Mouse (Mus musculus) thymus, adult 2 months (tissue): Measurements from ENCODE around the gene Mapre3. TPM values are rescaled to one million over a fixed set of nuclear protein-coding genes. Genes with fewer than 3 reads are reported as not detected.

Experiments
- DNase-seq: peaks from one replicate; pipeline ENCODE4 v3.0.0; 2021
- H3K27ac ChIP-seq: fragments of 200-500 bp; 2 replicates; pipeline ENCODE4 v1.5.1; 2012; ENCODE audit warnings: low read length, control low read depth; ENCODE audit not compliant: control insufficient read depth, insufficient read depth
- H3K27me3 ChIP-seq: fragments of 200-500 bp; 2 replicates; pipeline ENCODE4 v1.6.1; 2012; ENCODE audit warnings: mild to moderate bottlenecking, low read length, moderate library complexity, mixed read lengths; ENCODE audit not compliant: control insufficient read depth, insufficient read depth
- H3K36me3 ChIP-seq: fragments of 200-500 bp; 2 replicates; pipeline ENCODE4 v1.6.1; 2012; ENCODE audit warnings: mild to moderate bottlenecking, low read length, moderate library complexity; ENCODE audit not compliant: control insufficient read depth, insufficient read depth
- H3K4me1 ChIP-seq: fragments of 200-500 bp; replicated peaks from 2 replicates; pipeline ENCODE4 v1.6.1; 2012; ENCODE audit warnings: low read length; ENCODE audit not compliant: control insufficient read depth, insufficient read depth
- H3K4me3 ChIP-seq: fragments of 200-500 bp; 2 replicates; pipeline ENCODE4 v1.5.1; 2012; ENCODE audit warnings: mild to moderate bottlenecking, low read length, control low read depth, moderate library complexity; ENCODE audit not compliant: control insufficient read depth, insufficient read depth
- CTCF ChIP-seq: fragments of 200-500 bp; IDR thresholded peaks from 2 replicates; pipeline ENCODE4 v1.5.1; 2012; ENCODE audit warnings: mild to moderate bottlenecking, control low read depth, low read length, moderate library complexity, borderline replicate concordance; ENCODE audit not compliant: control insufficient read depth, poor library complexity, insufficient read depth; ENCODE audit errors: extremely low read depth
- POLR2A ChIP-seq: fragments of 200-500 bp; IDR thresholded peaks from 2 replicates; pipeline ENCODE4 v1.6.1; 2012; ENCODE audit warnings: mild to moderate bottlenecking, low read length, control low read depth, moderate library complexity; ENCODE audit not compliant: control insufficient read depth, poor library complexity, insufficient read depth; ENCODE audit errors: extremely low read depth
- WGBS: fragments of 180-500 bp; shearing (Covaris S2); methylation state at CpG from one replicate; pipeline ENCODE4 v1.1.7; 2018; 5-methylcytosine and 5-hydroxymethylcytosine counted together
- polyA plus RNA-seq: library from polyadenylated mRNA; depleted of rRNA; stranded (reverse); fragments of >200 nt; gene quantifications from 2 replicates; pipeline ENCODE4 v1.2.3, GENCODE M21; 2012

Gene Mapre3
- polyA plus RNA-seq, 1 experiment: 16.6 TPM

GRCm38 (mm10) chr5:30863852-30864251, 49.4 kb downstream of the Mapre3 start:
- H3K36me3 ChIP-seq: no peaks in the 10 kb centered on the region
- DNase-seq: no peak
- no peak overlapping the region for H3K27ac ChIP-seq
- TF ChIP-seq POLR2A: no peak
- H3K4me3 ChIP-seq: no peak overlapping the region
- no peaks in the 10 kb centered on the region for H3K27me3 ChIP-seq
- H3K4me1 ChIP-seq: no peaks in the 10 kb centered on the region; the same call in 1 of the 2 replicates
- WGBS: 71% methylated on average over 4 of the region's 4 CpGs

GRCm38 (mm10) chr5:30864322-30864721, 49.9 kb downstream of the Mapre3 start:
- H3K27ac ChIP-seq: no peak overlapping the region
- H3K4me1 ChIP-seq: peaks cover 4% of the 10 kb centered on the region; the same call in 1 of the 2 replicates
- H3K4me3 ChIP-seq: no peak overlapping the region
- H3K27me3 ChIP-seq: no peaks in the 10 kb centered on the region
- no peak for DNase-seq
- no peak for TF ChIP-seq POLR2A
- TF ChIP-seq CTCF: no peak
- no peaks in the 10 kb centered on the region for H3K36me3 ChIP-seq
- 88% methylated on average over 15 of the region's 15 CpGs for WGBS

GRCm38 (mm10) chr5:30866871-30867270, 52.4 kb downstream of the Mapre3 start:
- Histone ChIP-seq H3K27me3 (no peaks in the 10 kb centered on the region), H3K4me3 (no peak overlapping the region), H3K27ac (no peak overlapping the region), H3K4me1 (peaks cover 11% of the 10 kb centered on the region), H3K36me3 (peaks cover 5% of the 10 kb centered on the region; the same call in 1 of the 2 replicates)
- TF ChIP-seq POLR2A (no peak), CTCF (no peak)
- no peak for DNase-seq
- WGBS: 59% methylated on average over 3 of the region's 3 CpGs

GRCm38 (mm10) chr5:30867712-30868111, 53.3 kb downstream of the Mapre3 start, which contains the start of gene Tmem214:
Gene Tmem214 (plus strand): TSS chr5:30868012.
- Histone ChIP-seq H3K27me3 (no peaks in the 10 kb centered on the region), H3K36me3 (peaks cover 5% of the 10 kb centered on the region; the same call in 1 of the 2 replicates), H3K27ac (no peak within 1 kb of the TSS), H3K4me3 (no peak within 1 kb of the TSS), H3K4me1 (peaks cover 11% of the 10 kb centered on the region)
- DNase-seq: no peak
- TF ChIP-seq POLR2A (no peak), CTCF (no peak)
- WGBS: 97% methylated on average over 3 of the region's 3 CpGs

- peaks cover 8% of the 10 kb centered on the region; the same call in 1 of the 2 replicates for H3K36me3 ChIP-seq
- no peaks in the 10 kb centered on the region for H3K27me3 ChIP-seq
- H3K27ac ChIP-seq: no peak overlapping the region
- no peak for DNase-seq
- peak overlapping the region; percentile 93; the same call in 1 of the 2 replicates for H3K4me3 ChIP-seq
- peaks cover 11% of the 10 kb centered on the region for H3K4me1 ChIP-seq
- TF ChIP-seq POLR2A: no peak
- TF ChIP-seq CTCF: no peak
- WGBS: 36% methylated on average over 9 of the region's 9 CpGs
These were observed 54.5 kb downstream of the Mapre3 start for GRCm38 (mm10) chr5:30868981-30869380.

GRCm38 (mm10) chr5:30869405-30870130, 55.1 kb downstream of the Mapre3 start:
- Histone ChIP-seq H3K36me3 (peaks cover 8% of the 10 kb centered on the region; the same call in 1 of the 2 replicates), H3K4me3 (peak overlapping the region; percentile 93), H3K4me1 (peaks cover 11% of the 10 kb centered on the region), H3K27ac (no peak overlapping the region), H3K27me3 (no peaks in the 10 kb centered on the region)
- under 1% methylated on average over 63 of the region's 63 CpGs for WGBS
- TF ChIP-seq CTCF (no peak), POLR2A (peak; percentile 73)
- DNase-seq: peak; percentile 95
